8 mouse cellular contexts compared by ENCODE assay signal in the genomic region with DNA sequence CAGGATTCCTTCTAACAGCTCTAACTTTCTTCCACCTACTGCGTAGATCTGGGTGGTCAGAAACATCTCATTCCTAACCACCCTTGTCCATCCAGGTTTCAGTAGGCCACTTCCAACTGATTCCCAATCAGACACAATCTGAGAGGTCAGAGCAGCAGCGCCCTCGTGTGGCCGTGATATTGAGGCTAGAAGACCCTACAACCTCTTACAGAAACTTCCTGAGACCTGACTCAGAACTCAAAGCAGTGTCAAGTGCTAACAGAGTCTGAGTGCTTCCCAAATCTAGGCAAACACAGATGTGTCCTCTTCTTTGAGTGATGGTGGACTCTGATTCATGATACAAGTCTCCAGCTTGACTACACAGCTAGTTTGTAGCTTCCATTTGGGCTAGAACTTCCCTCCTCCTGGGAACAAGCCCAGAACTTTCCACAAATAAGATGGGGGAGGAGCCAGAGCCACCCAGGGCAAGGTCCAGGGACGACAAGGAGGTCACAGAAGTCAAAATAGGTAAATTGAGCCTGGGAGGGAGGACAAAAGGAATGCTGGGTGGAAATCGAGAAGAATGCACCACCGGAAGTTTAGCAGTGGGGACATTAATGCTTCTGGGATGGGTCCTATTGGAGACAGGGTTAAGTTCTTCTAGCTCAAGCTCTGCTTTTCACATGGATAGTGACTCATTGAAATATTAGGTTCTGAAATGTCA. TPM values are rescaled to one million over a fixed set of nuclear protein-coding genes. Genes with fewer than 3 reads are reported as not detected.
DNase-seq lines count a peak whose midpoint lies in the region; ATAC-seq and TF ChIP-seq lines count a peak whose summit lies in the region.

No protein-coding gene starts in this region.

- H3K4me3 ChIP-seq in CH12.LX (replicated peaks in 1 of 3; ENCODE audit: low read depth in 2 of 3, low read length in 2 of 3, poor library complexity in 1 of 3): no peak overlapping the region

- dilution Hi-C loops in CH12.LX (cut with MboI; ENCODE audit: extremely low pct_ligation_motif_present, extremely low pct_unique_long_range_greater_than_20kb, low sequenced_read_pairs): no loop called here

- no peak overlapping the region for H3K4me2 ChIP-seq in CH12.LX (ENCODE audit: insufficient read depth, low read depth, poor library complexity, severe bottlenecking)

- TF ChIP-seq RAD21 in CH12.LX (IDR thresholded peaks at IDR 0.05; ENCODE audit: low read depth, low read length): peak; percentile 76

- peaks cover 2 to 33% of the 10 kb centered on the region in 2 experiments; a peak in 2 of 4 replicates for H3K4me1 ChIP-seq in CH12.LX (ENCODE audit: control insufficient read depth in 1 of 2, insufficient read depth in 2 of 2)

- no peak overlapping the region for H3K27ac ChIP-seq in CH12.LX (ENCODE audit: insufficient read depth, low read depth)

- H3K36me3 ChIP-seq in CH12.LX (replicated peaks in 1 of 2; ENCODE audit: control insufficient read depth in 1 of 2, insufficient read depth in 1 of 2, low read length in 1 of 2): no peaks in the 10 kb centered on the region

- no peaks in the 10 kb centered on the region for H3K79me2 ChIP-seq in CH12.LX (replicated peaks; ENCODE audit: control insufficient read depth, extremely low read depth, insufficient read depth, poor library complexity, severe bottlenecking)

- in situ Hi-C loops in CH12.LX (cut with MboI; ENCODE audit: low pct_ligation_motif_present, low pct_unique_long_range_greater_than_20kb, low sequenced_read_pairs): loop anchor here (10.0 kb wide), 1 partner anchor 82 kb away; no protein-coding TSS in a partner anchor

- TF ChIP-seq EP300 in CH12.LX (IDR thresholded peaks at IDR 0.05; ENCODE audit: low read length): no peak

- no peaks in the 10 kb centered on the region for H3K9me3 ChIP-seq in CH12.LX (replicated peaks; ENCODE audit: low read length)

- intact Hi-C loops in heart, postnatal 14 days (cut with DNase I): loop anchor here (5.0 kb wide), 1 partner anchor 50 kb away; a partner anchor contains a TSS

- TF ChIP-seq CTCF in CH12.LX (conservative IDR thresholded peaks at IDR 0.05 in 1 of 2, IDR thresholded peaks at IDR 0.05 in 1 of 2; ENCODE audit: low read depth in 2 of 2, low read length in 2 of 2): peak; percentile 79 to 90

- ATAC-seq in megakaryocyte-erythroid progenitor cell, adult 5-6 weeks (replicated peaks; ENCODE audit: low FRiP score, low TSS enrichment, poor library complexity, severe bottlenecking): no peak; the same call in 1 of the 2 replicates

- no peak overlapping the region for H3K9ac ChIP-seq in CH12.LX (ENCODE audit: insufficient read depth, low read depth)

- TF ChIP-seq POLR2A in CH12.LX (IDR thresholded peaks at IDR 0.05; ENCODE audit: low read depth, low read length): no peak

- no peaks in the 10 kb centered on the region for H3K27me3 ChIP-seq in CH12.LX (replicated peaks)

- peak; percentile 78 for DNase-seq in CH12.LX (ENCODE audit: extremely low read depth)
- DNase-seq in adrenal gland, adult 2 months: peak; percentile 72
- DNase-seq in embryo, embryonic 11 days: peak; percentile 91
- peak; percentile 78 to 85 for DNase-seq in heart, postnatal 14 days
- peak; percentile 34 to 80 for DNase-seq in layer of hippocampus, adult 8-10 months (ENCODE audit: low spot score in 2 of 2)
- DNase-seq in lung, postnatal 36 days: peak; percentile 95
- DNase-seq in skeletal muscle tissue, adult 2 months (ENCODE audit: low read depth, low spot score): peak; percentile 30

TF ChIP-seq in CH12.LX, 34 proteins besides CTCF, POLR2A, EP300 and RAD21:
- TF ChIP-seq TBP (conservative IDR thresholded peaks at IDR 0.05; ENCODE audit: low read depth, low read length): no peak
- TF ChIP-seq ELF1 (IDR thresholded peaks at IDR 0.05; ENCODE audit: low read depth, low read length): 0 out of 2 replicates have a peak, but pooled peaks have one; percentile 15
- TF ChIP-seq MYC (IDR thresholded peaks at IDR 0.05; ENCODE audit: low read depth, low read length): no peak
- no peak for TF ChIP-seq NRF1 (IDR thresholded peaks at IDR 0.05; ENCODE audit: low read depth, low read length)
- TF ChIP-seq MAX (IDR thresholded peaks at IDR 0.05; ENCODE audit: low read length): no peak
- TF ChIP-seq POLR2AphosphoS2 (IDR thresholded peaks at IDR 0.05; ENCODE audit: low read depth, low read length): no peak
- peak; percentile 14; the same call in 1 of the 2 replicates for TF ChIP-seq IRF4 (IDR thresholded peaks at IDR 0.05; ENCODE audit: low read depth, low read length)
- peak; percentile 88 for TF ChIP-seq SMC3 (IDR thresholded peaks at IDR 0.05; ENCODE audit: low read depth, low read length)
- no peak for TF ChIP-seq ZMIZ1 (IDR thresholded peaks at IDR 0.05; ENCODE audit: low read depth, low read length)
- no peak for TF ChIP-seq GABPA (IDR thresholded peaks at IDR 0.05; ENCODE audit: insufficient replicate concordance, low read depth, low read length)
- no peak for TF ChIP-seq MEF2A (IDR thresholded peaks at IDR 0.05; ENCODE audit: borderline replicate concordance, low read depth, low read length)
- no peak for TF ChIP-seq JUND (conservative IDR thresholded peaks at IDR 0.05; ENCODE audit: low read depth, low read length)
- no peak for TF ChIP-seq BHLHE40 (IDR thresholded peaks at IDR 0.05; ENCODE audit: low read depth, low read length)
- no peak for TF ChIP-seq MAFK (IDR thresholded peaks at IDR 0.05; ENCODE audit: insufficient replicate concordance, low read length)
TF ChIP-seq in CH12.LX: peak in this region for 3.

RNA-seq across cellular contexts. Expression of a gene that starts 3.8 kb away (rescaled TPM):
- total RNA-seq in CH12.LX (2012; rRNA removed) (not detected in 2 replicates), CH12.LX (2014; rRNA removed) (not detected in 2 replicates)
- polyA plus RNA-seq in CH12.LX (2012; ENCODE audit: insufficient read length, low read depth): 0.10 and 0.26 TPM in 2 replicates
- 1 to 10 TPM; 2.0 to 2.1 TPM for total RNA-seq in adrenal gland, adult 2 months (2021)
- polyA plus RNA-seq in adrenal gland, adult 2 months (2012; rRNA removed): 0.70 and 0.98 TPM in 2 replicates
- 1 to 10 TPM; 3.7 to 4.6 TPM for total RNA-seq in heart, postnatal 14 days (2021)
- total RNA-seq in layer of hippocampus, adult 8-10 months (2022): 10 to 100 TPM in 2 of 4 experiments, 1 to 10 TPM in 2; 8.9 to 10.8 (median 9.8) TPM
- total RNA-seq in megakaryocyte-erythroid progenitor cell, adult 5-6 weeks (2014; fragmentation: Nextera tagmentation): 0.87 TPM in 1 of 2 replicates, not detected in the other
- 0.08 TPM in 1 of 2 replicates, not detected in the other for total RNA-seq in megakaryocyte-erythroid progenitor cell, adult 5-6 weeks (2017)

RNA-seq across cellular contexts. Expression of a gene that starts 7.8 kb away (rescaled TPM):
- total RNA-seq in CH12.LX (2012; rRNA removed): 0.84 and 1.1 TPM in 2 replicates
- 0.58 and 1.1 TPM in 2 replicates for total RNA-seq in CH12.LX (2014; rRNA removed)
- polyA plus RNA-seq in CH12.LX (2012; ENCODE audit: insufficient read length, low read depth): 2.2 and 3.6 TPM in 2 replicates
- not detected for total RNA-seq in adrenal gland, adult 2 months (2021)
- polyA plus RNA-seq in adrenal gland, adult 2 months (2012; rRNA removed): not detected in 2 replicates
- under 1 TPM; 0.15 to 0.31 TPM for total RNA-seq in heart, postnatal 14 days (2021)
- total RNA-seq in layer of hippocampus, adult 8-10 months (2022): 1 to 10 TPM in 2 of 4 experiments, under 1 TPM in 2; 0.49 to 1.6 (median 0.91) TPM
- not detected in 2 replicates for total RNA-seq in megakaryocyte-erythroid progenitor cell, adult 5-6 weeks (2014; fragmentation: Nextera tagmentation)
- total RNA-seq in megakaryocyte-erythroid progenitor cell, adult 5-6 weeks (2017): not detected in 2 replicates

RNA-seq across cellular contexts. Expression of a gene that starts 16.1 kb away (rescaled TPM):
- not detected in 2 replicates for total RNA-seq in CH12.LX (2012; rRNA removed)
- total RNA-seq in CH12.LX (2014; rRNA removed): 0.31 TPM in 1 of 2 replicates, not detected in the other
- polyA plus RNA-seq in CH12.LX (2012; ENCODE audit: insufficient read length, low read depth): 0.40 TPM in 1 of 2 replicates, not detected in the other
- not detected for total RNA-seq in adrenal gland, adult 2 months (2021)
- polyA plus RNA-seq in adrenal gland, adult 2 months (2012; rRNA removed): not detected in 2 replicates
- total RNA-seq in heart, postnatal 14 days (2021): not detected
- under 1 TPM in 1 of 4 experiments, not detected in 3; 0.47 TPM for total RNA-seq in layer of hippocampus, adult 8-10 months (2022)
- not detected in 2 replicates for total RNA-seq in megakaryocyte-erythroid progenitor cell, adult 5-6 weeks (2014; fragmentation: Nextera tagmentation)
- total RNA-seq in megakaryocyte-erythroid progenitor cell, adult 5-6 weeks (2017): not detected in 2 replicates

RNA-seq across cellular contexts. Expression of a gene that starts 26.0 kb away (rescaled TPM):
- not detected in 2 replicates for total RNA-seq in CH12.LX (2012; rRNA removed)
- total RNA-seq in CH12.LX (2014; rRNA removed): not detected in 2 replicates
- polyA plus RNA-seq in CH12.LX (2012; ENCODE audit: insufficient read length, low read depth): not detected in 2 replicates
- not detected for total RNA-seq in adrenal gland, adult 2 months (2021)
- polyA plus RNA-seq in adrenal gland, adult 2 months (2012; rRNA removed): not detected in 2 replicates
- total RNA-seq in heart, postnatal 14 days (2021): not detected
- total RNA-seq in layer of hippocampus, adult 8-10 months (2022): 10 to 100 TPM; 35.6 to 57.5 (median 47.8) TPM
- not detected in 2 replicates for total RNA-seq in megakaryocyte-erythroid progenitor cell, adult 5-6 weeks (2014; fragmentation: Nextera tagmentation)
- total RNA-seq in megakaryocyte-erythroid progenitor cell, adult 5-6 weeks (2017): not detected in 2 replicates

RNA-seq across cellular contexts. Expression of a gene that starts 38.8 kb away (rescaled TPM):
- total RNA-seq in CH12.LX (2012; rRNA removed) (8.1 and 8.6 TPM in 2 replicates), CH12.LX (2014; rRNA removed) (8.5 and 8.6 TPM in 2 replicates)
- 9.3 and 13.0 TPM in 2 replicates for polyA plus RNA-seq in CH12.LX (2012; ENCODE audit: insufficient read length, low read depth)
- total RNA-seq in adrenal gland, adult 2 months (2021): 10 to 100 TPM; 12.4 to 14.8 TPM
- 0.32 and 0.57 TPM in 2 replicates for polyA plus RNA-seq in adrenal gland, adult 2 months (2012; rRNA removed)
- 1 to 10 TPM; 8.5 to 9.9 TPM for total RNA-seq in heart, postnatal 14 days (2021)
- 1 to 10 TPM; 4.1 to 6.8 (median 5.8) TPM for total RNA-seq in layer of hippocampus, adult 8-10 months (2022)
- total RNA-seq in megakaryocyte-erythroid progenitor cell, adult 5-6 weeks (2014; fragmentation: Nextera tagmentation): 1.4 and 13.1 TPM in 2 replicates
- total RNA-seq in megakaryocyte-erythroid progenitor cell, adult 5-6 weeks (2017): 11.4 and 23.7 TPM in 2 replicates

Comparison
In these comparisons a context has a peak if more than half of its experiments do, and no peak if none do; other contexts are left out.
1. DNase-seq: peak in every context shown above with its lines; median percentile 95 in lung, postnatal 36 days; 91 in embryo, embryonic 11 days; 82 in heart, postnatal 14 days; 78 in CH12.LX; 72 in adrenal gland, adult 2 months; 57 in layer of hippocampus, adult 8-10 months; 30 in skeletal muscle tissue, adult 2 months.